Mouse (Mus musculus) midbrain, embryonic 14.5 days (tissue): ENCODE results near the gene Psme2. TPM values are rescaled to one million over a fixed set of nuclear protein-coding genes. Genes with fewer than 3 reads are reported as not detected.

Experiments used
- ATAC-seq: fragments of 200-750 bp; cut with Nextera tagmentation; 2 replicates; pipeline ENCODE4 v1.8.0; 2017; ENCODE audit warnings: moderate number of reproducible peaks, moderate library complexity; ENCODE audit not compliant: low FRiP score, low TSS enrichment
- DNase-seq: peaks from one replicate; pipeline ENCODE4 v3.0.0-alpha.2; 2015
- H3K27ac ChIP-seq: fragments of 300-500 bp; sonication (generic); replicated peaks from 2 replicates; pipeline ENCODE4 v1.5.1; 2014; ENCODE audit warnings: mild to moderate bottlenecking, low read depth, low read length, moderate library complexity
- H3K27me3 ChIP-seq: fragments of 300-500 bp; sonication (generic); 2 replicates; pipeline ENCODE4 v1.6.1; 2014; ENCODE audit warnings: low read length, control low read depth, mixed read lengths; ENCODE audit not compliant: control insufficient read depth, insufficient read depth
- H3K36me3 ChIP-seq: fragments of 300-500 bp; sonication (generic); 2 replicates; pipeline ENCODE4 v1.6.1; 2014; ENCODE audit warnings: low read length, control low read depth; ENCODE audit not compliant: control insufficient read depth, insufficient read depth
- H3K4me1 ChIP-seq: fragments of 300-500 bp; sonication (generic); 2 replicates; pipeline ENCODE4 v1.6.1; 2014; ENCODE audit warnings: mild to moderate bottlenecking, antibody characterized with exemption, low read length, control low read depth; ENCODE audit not compliant: control insufficient read depth, insufficient read depth
- H3K4me2 ChIP-seq: fragments of 300-500 bp; sonication (generic); 2 replicates; pipeline ENCODE4 v1.6.1; 2014; ENCODE audit warnings: mild to moderate bottlenecking, low read length, moderate library complexity
- H3K4me3 ChIP-seq: fragments of 300-500 bp; sonication (generic); replicated peaks from 2 replicates; pipeline ENCODE4 v1.5.1; 2014; ENCODE audit warnings: low read depth, low read length
- H3K9ac ChIP-seq: fragments of 300-500 bp; sonication (generic); replicated peaks from 2 replicates; pipeline ENCODE4 v1.6.1; 2014; ENCODE audit warnings: mild to moderate bottlenecking, low read length, moderate library complexity
- H3K9me3 ChIP-seq: fragments of 300-500 bp; sonication (generic); 2 replicates; pipeline ENCODE4 v1.6.1; 2016; ENCODE audit warnings: low read length, control low read depth, mixed read lengths; ENCODE audit not compliant: control insufficient read depth
- WGBS: fragments of 180-500 bp; shearing (Covaris S2); extraction: QIAGEN DNeasy Blood & Tissue Kit; methylation state at CpG from one replicate; pipeline ENCODE4 v1.1.7; 2014; 5-methylcytosine and 5-hydroxymethylcytosine counted together
- polyA plus RNA-seq: library from polyadenylated mRNA; unstranded; fragments of >200 nt; fragmentation: Nextera tagmentation; extraction: Ambion mirVana; gene quantifications from 2 replicates; pipeline ENCODE4 v1.2.1, GENCODE M21; 2014

Psme2 gene
- polyA plus RNA-seq, 1 experiment from 2014 or later, result 165 TPM

DNA sequence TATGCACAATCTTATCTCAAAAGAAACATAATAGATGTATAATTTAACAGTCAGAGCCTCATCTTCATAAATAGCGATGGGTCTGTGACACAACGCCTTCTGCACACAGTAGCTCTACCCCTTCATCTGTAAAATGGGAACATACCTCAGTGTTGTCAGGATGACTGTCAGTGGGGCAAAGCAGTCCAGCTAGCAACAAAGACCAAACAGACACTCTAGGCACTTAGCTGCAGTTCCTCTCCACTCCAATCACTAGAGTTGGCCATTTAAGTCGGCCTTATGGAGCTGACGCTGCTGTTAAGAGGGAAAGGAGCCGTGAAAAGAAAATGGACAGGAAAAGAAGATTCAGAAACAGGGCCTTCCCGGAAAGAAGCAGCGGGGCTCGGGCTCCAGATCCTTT lies 39.1 kb downstream of the Psme2 start:
- Histone ChIP-seq H3K27ac (no peak overlapping the region), H3K4me1 (no peaks in the 10 kb centered on the region), H3K9me3 (no peaks in the 10 kb centered on the region), H3K36me3 (peaks cover 23% of the 10 kb centered on the region), H3K4me2 (no peak overlapping the region), H3K4me3 (no peak overlapping the region), H3K9ac (no peak overlapping the region), H3K27me3 (no peaks in the 10 kb centered on the region)
- ATAC-seq, result no peak
- WGBS, result 96% methylated on average over 8 of the region's 8 CpGs
- DNase-seq, result no peak

DNA sequence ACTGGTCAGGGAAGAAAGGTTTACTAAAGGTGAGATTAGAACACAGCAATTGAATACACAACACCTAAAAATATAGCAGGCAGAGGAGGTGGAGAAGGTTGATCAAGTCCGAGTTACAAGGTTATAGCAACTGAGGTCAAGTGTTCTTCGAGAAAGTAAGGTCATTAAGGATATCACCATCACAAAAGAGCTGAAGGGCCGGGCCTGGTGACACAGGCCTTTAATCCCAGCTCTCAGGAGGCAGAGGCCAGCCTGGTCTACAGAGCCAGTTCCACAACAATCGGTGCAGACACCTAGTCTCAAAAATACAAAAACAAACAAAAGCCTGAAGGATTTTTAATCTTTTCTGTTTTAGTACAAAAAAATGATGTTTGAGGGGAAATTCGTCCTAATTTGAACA lies 39.6 kb downstream of the Psme2 start:
- H3K27me3 ChIP-seq, result no peaks in the 10 kb centered on the region
- H3K36me3 ChIP-seq, result peaks cover 24% of the 10 kb centered on the region
- WGBS, result 69% methylated on average over 5 of the region's 5 CpGs
- ATAC-seq, result no peak
- no peaks in the 10 kb centered on the region for H3K4me1 ChIP-seq
- DNase-seq, result no peak
- H3K27ac ChIP-seq, result no peak overlapping the region
- no peaks in the 10 kb centered on the region for H3K9me3 ChIP-seq
- H3K4me2 ChIP-seq, result no peak overlapping the region
- H3K4me3 ChIP-seq, result no peak overlapping the region
- no peak overlapping the region for H3K9ac ChIP-seq

- Histone ChIP-seq H3K4me3 (no peak overlapping the region), H3K36me3 (peaks cover 30% of the 10 kb centered on the region), H3K27me3 (no peaks in the 10 kb centered on the region), H3K9ac (no peak overlapping the region), H3K9me3 (no peaks in the 10 kb centered on the region), H3K4me2 (no peak overlapping the region), H3K4me1 (no peaks in the 10 kb centered on the region), H3K27ac (no peak overlapping the region)
- DNase-seq (no peak), ATAC-seq (no peak)
- 89% methylated on average over 6 of the region's 6 CpGs for WGBS
These were observed 40.7 kb downstream of the Psme2 start for GRCm38 (mm10) chr14:55550191-55550590.

GRCm38 (mm10) chr14:55544334-55544733 lies 46.6 kb downstream of the Psme2 start:
- Histone ChIP-seq H3K4me2 (no peak overlapping the region), H3K4me1 (peaks cover 18% of the 10 kb centered on the region), H3K27me3 (no peaks in the 10 kb centered on the region), H3K36me3 (peaks cover 38% of the 10 kb centered on the region), H3K4me3 (no peak overlapping the region), H3K9me3 (no peaks in the 10 kb centered on the region), H3K27ac (no peak overlapping the region), H3K9ac (no peak overlapping the region)
- 76% methylated on average over 9 of the region's 9 CpGs for WGBS
- DNase-seq (no peak), ATAC-seq (no peak)

- DNase-seq (no peak), ATAC-seq (no peak)
- Histone ChIP-seq H3K27ac (no peak overlapping the region), H3K4me1 (peaks cover 18% of the 10 kb centered on the region), H3K36me3 (peaks cover 19% of the 10 kb centered on the region), H3K9me3 (no peaks in the 10 kb centered on the region), H3K4me3 (no peak overlapping the region), H3K27me3 (no peaks in the 10 kb centered on the region), H3K4me2 (no peak overlapping the region), H3K9ac (no peak overlapping the region)
- WGBS, result 97% methylated on average over 12 of the region's 12 CpGs
These were observed 48.6 kb downstream of the Psme2 start for GRCm38 (mm10) chr14:55542268-55542667.

- 4% methylated on average over 10 of the region's 10 CpGs for WGBS
These were observed 50.1 kb downstream of the Psme2 start for GRCm38 (mm10) chr14:55540787-55541321.

GRCm38 (mm10) chr14:55540067-55540786 lies 50.7 kb downstream of the Psme2 start, which contains the start of gene Pck2:
Gene Pck2 (plus strand): TSS chr14:55540266.
- Histone ChIP-seq H3K27ac (peak within 1 kb of the TSS; percentile 91), H3K4me1 (peaks cover 18% of the 10 kb centered on the region), H3K4me3 (peak within 1 kb of the TSS; percentile 50), H3K4me2 (peak within 1 kb of the TSS; percentile 90), H3K9ac (peak within 1 kb of the TSS; percentile 69), H3K27me3 (no peaks in the 10 kb centered on the region), H3K36me3 (peaks cover 13% of the 10 kb centered on the region), H3K9me3 (no peaks in the 10 kb centered on the region)
- DNase-seq (peak; percentile 80), ATAC-seq (peak; percentile 74)
- WGBS, result under 1% methylated on average over 32 of the region's 32 CpGs

More at GRCm38 (mm10) chr14:55540787-55541321, 50.1 kb downstream of the Psme2 start:
- Histone ChIP-seq H3K9me3 (no peaks in the 10 kb centered on the region), H3K27me3 (no peaks in the 10 kb centered on the region), H3K4me1 (peaks cover 18% of the 10 kb centered on the region), H3K4me3 (peak overlapping the region; percentile 50), H3K4me2 (peak overlapping the region; percentile 90), H3K27ac (peak overlapping the region; percentile 91), H3K9ac (peak overlapping the region; percentile 69), H3K36me3 (peaks cover 16% of the 10 kb centered on the region)
- peak; percentile 84 for DNase-seq
- peak; percentile 51 for ATAC-seq
